Mouse (Mus musculus) midbrain, embryonic 14.5 days (tissue): ENCODE measurements around the gene Fuca2. TPM values are rescaled to one million over a fixed set of nuclear protein-coding genes. Genes with fewer than 3 reads are reported as not detected.
"Not testable (repeated sequence)": the region's sequence is repeated elsewhere in the genome, so short reads cannot be mapped to it uniquely, and the experiment has no call there.

Experiments
- ATAC-seq: fragments of 200-750 bp; cut with Nextera tagmentation; 2 replicates; pipeline ENCODE4 v1.8.0; 2017; ENCODE audit warnings: moderate number of reproducible peaks, moderate library complexity; ENCODE audit not compliant: low FRiP score, low TSS enrichment
- DNase-seq: peaks from one replicate; pipeline ENCODE4 v3.0.0-alpha.2; 2015
- H3K27ac ChIP-seq: fragments of 300-500 bp; sonication (generic); replicated peaks from 2 replicates; pipeline ENCODE4 v1.5.1; 2014; ENCODE audit warnings: mild to moderate bottlenecking, low read depth, low read length, moderate library complexity
- H3K27me3 ChIP-seq: fragments of 300-500 bp; sonication (generic); 2 replicates; pipeline ENCODE4 v1.6.1; 2014; ENCODE audit warnings: low read length, control low read depth, mixed read lengths; ENCODE audit not compliant: control insufficient read depth, insufficient read depth
- H3K36me3 ChIP-seq: fragments of 300-500 bp; sonication (generic); 2 replicates; pipeline ENCODE4 v1.6.1; 2014; ENCODE audit warnings: low read length, control low read depth; ENCODE audit not compliant: control insufficient read depth, insufficient read depth
- H3K4me1 ChIP-seq: fragments of 300-500 bp; sonication (generic); 2 replicates; pipeline ENCODE4 v1.6.1; 2014; ENCODE audit warnings: mild to moderate bottlenecking, antibody characterized with exemption, low read length, control low read depth; ENCODE audit not compliant: control insufficient read depth, insufficient read depth
- H3K4me2 ChIP-seq: fragments of 300-500 bp; sonication (generic); 2 replicates; pipeline ENCODE4 v1.6.1; 2014; ENCODE audit warnings: mild to moderate bottlenecking, low read length, moderate library complexity
- H3K4me3 ChIP-seq: fragments of 300-500 bp; sonication (generic); replicated peaks from 2 replicates; pipeline ENCODE4 v1.5.1; 2014; ENCODE audit warnings: low read depth, low read length
- H3K9ac ChIP-seq: fragments of 300-500 bp; sonication (generic); replicated peaks from 2 replicates; pipeline ENCODE4 v1.6.1; 2014; ENCODE audit warnings: mild to moderate bottlenecking, low read length, moderate library complexity
- H3K9me3 ChIP-seq: fragments of 300-500 bp; sonication (generic); 2 replicates; pipeline ENCODE4 v1.6.1; 2016; ENCODE audit warnings: low read length, control low read depth, mixed read lengths; ENCODE audit not compliant: control insufficient read depth
- WGBS: fragments of 180-500 bp; shearing (Covaris S2); extraction: QIAGEN DNeasy Blood & Tissue Kit; methylation state at CpG from one replicate; pipeline ENCODE4 v1.1.7; 2014; 5-methylcytosine and 5-hydroxymethylcytosine counted together
- polyA plus RNA-seq: library from polyadenylated mRNA; unstranded; fragments of >200 nt; fragmentation: Nextera tagmentation; extraction: Ambion mirVana; gene quantifications from 2 replicates; pipeline ENCODE4 v1.2.1, GENCODE M21; 2014

The Fuca2 gene
- polyA plus RNA-seq, 1 experiment from 2014 or later, result 36.5 TPM

DNA sequence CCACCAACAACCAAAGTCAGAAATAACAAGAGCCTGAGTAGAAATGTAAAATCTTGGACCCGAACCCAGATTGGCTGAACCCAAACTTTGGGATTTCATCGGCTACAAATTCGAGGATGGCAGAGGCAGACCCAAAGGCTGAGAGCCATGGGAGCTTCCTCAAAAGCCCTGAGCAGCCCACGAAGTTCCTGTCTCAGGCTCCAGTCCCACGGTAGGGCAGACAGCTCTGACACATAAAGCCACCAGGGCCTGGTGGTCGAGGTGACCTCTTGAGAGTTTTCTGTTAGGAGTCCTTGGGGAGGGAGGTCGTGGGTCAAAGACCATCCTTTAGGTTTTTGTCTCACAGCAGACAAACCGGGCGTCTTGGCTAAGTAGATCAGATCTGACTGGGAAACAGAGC lies 1.1 kb downstream of the Fuca2 start:
- H3K27ac ChIP-seq, result no peak overlapping the region
- no peaks in the 10 kb centered on the region for H3K27me3 ChIP-seq
- ATAC-seq, result no peak
- DNase-seq, result no peak
- H3K36me3 ChIP-seq, result 0 out of 2 replicates have a peak, but pooled peaks cover 3% of the 10 kb centered on the region
- peak overlapping the region; percentile 66 for H3K4me3 ChIP-seq
- no peaks in the 10 kb centered on the region for H3K9me3 ChIP-seq
- 48% methylated on average over 9 of the region's 9 CpGs for WGBS
- peak overlapping the region; percentile 80 for H3K4me2 ChIP-seq
- H3K9ac ChIP-seq, result peak overlapping the region; percentile 75; the same call in 1 of the 2 replicates
- no peaks in the 10 kb centered on the region for H3K4me1 ChIP-seq

DNA sequence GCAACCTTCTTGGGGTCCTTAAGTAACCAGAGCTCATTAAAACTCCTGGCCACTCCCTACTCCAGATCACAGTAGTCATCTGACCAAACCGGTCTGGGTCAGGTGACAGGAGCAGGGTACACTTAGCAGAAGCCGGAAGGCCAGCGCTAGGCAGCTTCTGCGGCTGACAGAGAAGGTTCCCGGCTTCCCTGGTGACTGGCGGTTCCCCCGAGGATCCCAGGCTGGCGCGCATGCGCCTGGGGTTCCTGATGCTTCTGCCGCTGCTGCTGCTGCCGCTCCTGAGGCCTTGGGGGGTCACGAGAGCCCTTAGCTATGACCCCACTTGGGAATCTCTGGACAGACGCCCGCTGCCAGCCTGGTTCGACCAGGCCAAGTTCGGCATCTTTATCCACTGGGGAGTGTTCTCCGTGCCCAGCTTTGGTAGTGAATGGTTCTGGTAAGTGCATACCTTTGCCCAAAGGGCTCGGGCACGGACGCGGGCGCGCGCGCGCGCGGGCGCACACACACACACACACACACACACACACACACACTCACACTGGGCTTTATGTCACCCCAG lies 1.7 kb downstream of the Fuca2 start:
- Histone ChIP-seq H3K9ac (peak overlapping the region; percentile 75), H3K27me3 (no peaks in the 10 kb centered on the region)
- WGBS, result under 1% methylated on average over 29 of the region's 30 CpGs

DNA sequence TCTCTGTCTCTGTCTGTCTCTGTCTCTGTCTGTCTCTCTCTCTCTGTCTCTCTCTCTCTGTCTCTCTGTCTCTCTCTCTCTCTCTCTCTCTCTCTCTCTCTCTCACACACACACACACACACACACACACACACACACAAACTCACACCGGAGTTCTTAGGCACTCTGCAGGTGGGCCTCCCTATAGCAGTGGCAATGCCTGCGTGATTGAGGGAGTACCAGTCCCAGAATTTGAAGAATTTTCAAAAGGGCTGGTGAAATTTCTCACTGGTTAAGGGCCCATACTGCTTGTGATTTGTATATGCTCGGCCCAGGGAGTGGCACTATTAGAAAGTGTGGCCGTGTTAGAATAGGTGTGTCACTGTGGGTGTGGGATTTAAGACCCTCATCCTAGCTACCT lies 2.2 kb downstream of the Fuca2 start:
- ATAC-seq, H3K27ac ChIP-seq, H3K36me3 ChIP-seq, H3K9me3 ChIP-seq, H3K27me3 ChIP-seq, H3K4me1 ChIP-seq: not testable (repeated sequence)
- Histone ChIP-seq H3K9ac (peak overlapping the region; percentile 75), H3K4me2 (peak overlapping the region; percentile 80), H3K4me3 (peak overlapping the region; percentile 66)
- DNase-seq, result peak; percentile 8
- WGBS, result 52% methylated on average over 4 of the region's 4 CpGs

More for the DNA sequence above, 1.7 kb downstream of the Fuca2 start:
- peak overlapping the region; percentile 66 for H3K4me3 ChIP-seq
- no peaks in the 10 kb centered on the region for H3K9me3 ChIP-seq
- 0 out of 2 replicates have a peak, but pooled peaks cover 3% of the 10 kb centered on the region for H3K36me3 ChIP-seq
- H3K4me1 ChIP-seq, result no peaks in the 10 kb centered on the region
- H3K27ac ChIP-seq, result no peak overlapping the region
- DNase-seq (peak; percentile 92), ATAC-seq (peak; percentile 82)
- H3K4me2 ChIP-seq, result peak overlapping the region; percentile 80

DNA sequence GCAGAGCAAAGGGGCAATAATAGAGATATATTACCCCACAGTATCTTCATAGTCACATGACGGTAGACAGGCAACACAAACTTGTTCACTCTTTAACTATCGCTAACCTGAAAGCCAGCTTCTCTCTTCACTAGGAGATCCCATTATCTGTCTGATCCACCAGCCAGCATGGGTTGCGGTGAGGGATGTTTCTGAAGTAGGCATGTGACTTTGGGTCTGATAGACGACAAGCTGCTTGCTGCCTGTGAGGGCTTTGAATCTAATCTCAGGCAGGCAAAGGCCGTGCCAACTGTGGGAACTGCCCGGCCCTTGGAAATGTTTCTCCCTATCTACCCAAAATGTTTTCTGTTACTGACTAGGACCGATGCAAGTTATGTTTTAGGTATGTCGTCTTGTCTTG lies 3.0 kb downstream of the Fuca2 start:
- no peak for ATAC-seq
- Histone ChIP-seq H3K4me3 (no peak overlapping the region), H3K4me1 (no peaks in the 10 kb centered on the region), H3K36me3 (0 out of 2 replicates have a peak, but pooled peaks cover 3% of the 10 kb centered on the region), H3K27me3 (no peaks in the 10 kb centered on the region), H3K4me2 (no peak overlapping the region; the same call in 1 of the 2 replicates), H3K9ac (no peak overlapping the region), H3K9me3 (no peaks in the 10 kb centered on the region), H3K27ac (no peak overlapping the region)
- DNase-seq, result no peak
- WGBS, result 84% methylated on average over 8 of the region's 8 CpGs

DNA sequence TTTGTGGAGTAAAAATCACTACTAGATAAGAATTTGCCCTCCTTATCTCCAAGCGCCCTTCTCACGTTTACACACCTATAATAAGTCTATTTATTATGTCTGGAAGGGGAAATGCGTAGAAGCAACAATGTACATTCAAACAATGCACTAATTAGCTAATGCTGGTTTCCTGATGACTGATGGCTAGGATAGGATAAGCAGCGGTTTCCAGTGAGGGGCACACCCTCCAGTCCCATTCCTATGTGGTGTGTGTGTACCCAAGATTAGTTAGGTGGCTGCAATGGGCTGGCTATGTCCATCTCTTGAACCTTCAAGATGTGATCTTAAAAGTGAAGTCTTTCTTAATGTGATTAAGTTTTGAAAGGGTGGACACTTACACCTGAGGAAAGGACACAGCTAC lies 22.5 kb downstream of the Fuca2 start:
- H3K9me3 ChIP-seq, result no peaks in the 10 kb centered on the region
- no peak for ATAC-seq
- no peak overlapping the region for H3K9ac ChIP-seq
- peaks cover 5% of the 10 kb centered on the region; the same call in 1 of the 2 replicates for H3K36me3 ChIP-seq
- H3K4me3 ChIP-seq, result no peak overlapping the region
- no peaks in the 10 kb centered on the region for H3K27me3 ChIP-seq
- 91% methylated on average over 4 of the region's 4 CpGs for WGBS
- no peak for DNase-seq
- H3K4me1 ChIP-seq, result no peaks in the 10 kb centered on the region
- H3K27ac ChIP-seq, result no peak overlapping the region
- no peak overlapping the region for H3K4me2 ChIP-seq

DNA sequence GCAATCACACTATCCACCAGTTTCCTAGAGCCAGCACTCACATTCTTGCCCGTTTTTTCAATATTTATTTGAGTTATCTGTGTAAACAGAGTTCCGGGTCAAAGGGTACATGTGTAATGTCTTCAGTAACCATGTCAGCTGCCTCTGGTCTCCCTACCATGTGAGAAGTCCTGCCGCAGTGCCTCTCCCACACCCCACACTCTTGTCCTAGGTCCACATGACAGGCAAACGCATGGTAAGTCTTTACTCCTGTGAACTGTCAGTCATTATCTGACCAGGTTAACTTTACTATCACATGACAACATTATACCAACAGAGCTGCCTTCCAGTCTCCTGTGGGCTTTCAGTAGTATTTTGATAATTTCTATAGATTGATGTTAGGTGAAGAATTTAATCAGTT lies 28.8 kb downstream of the Fuca2 start:
- no peak for DNase-seq
- no peaks in the 10 kb centered on the region for H3K9me3 ChIP-seq
- no peaks in the 10 kb centered on the region for H3K27me3 ChIP-seq
- 89% methylated on average over 4 of the region's 4 CpGs for WGBS
- no peak overlapping the region for H3K4me2 ChIP-seq
- no peak for ATAC-seq
- no peak overlapping the region for H3K9ac ChIP-seq
- H3K4me1 ChIP-seq, result no peaks in the 10 kb centered on the region
- H3K27ac ChIP-seq, result no peak overlapping the region
- peaks cover 46% of the 10 kb centered on the region for H3K36me3 ChIP-seq
- H3K4me3 ChIP-seq, result no peak overlapping the region

DNA sequence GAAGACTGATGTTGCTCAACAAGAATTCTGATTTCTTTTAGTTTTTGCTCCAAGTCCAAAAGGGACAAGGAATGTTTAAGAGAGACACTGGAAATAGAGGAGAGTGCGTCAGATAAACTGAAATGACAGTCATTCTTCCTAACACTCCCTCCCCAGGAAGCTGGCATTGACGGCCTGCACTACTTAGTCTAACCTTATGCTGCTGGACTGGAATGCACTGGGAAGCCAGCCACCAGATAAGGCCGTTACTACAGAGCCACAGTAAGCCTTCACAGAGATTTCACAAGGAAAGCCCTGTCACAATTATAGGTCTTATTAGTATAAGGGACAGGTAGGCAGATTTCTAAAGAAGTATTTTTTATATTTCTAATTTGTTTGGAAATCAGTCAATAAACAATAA lies 35.4 kb downstream of the Fuca2 start:
- Histone ChIP-seq H3K9me3 (no peaks in the 10 kb centered on the region), H3K9ac (no peak overlapping the region), H3K27ac (no peak overlapping the region), H3K4me2 (no peak overlapping the region), H3K4me3 (no peak overlapping the region), H3K36me3 (peaks cover 54% of the 10 kb centered on the region), H3K27me3 (no peaks in the 10 kb centered on the region), H3K4me1 (no peaks in the 10 kb centered on the region)
- ATAC-seq (no peak), DNase-seq (no peak)
- 90% methylated on average over 3 of the region's 3 CpGs for WGBS

DNA sequence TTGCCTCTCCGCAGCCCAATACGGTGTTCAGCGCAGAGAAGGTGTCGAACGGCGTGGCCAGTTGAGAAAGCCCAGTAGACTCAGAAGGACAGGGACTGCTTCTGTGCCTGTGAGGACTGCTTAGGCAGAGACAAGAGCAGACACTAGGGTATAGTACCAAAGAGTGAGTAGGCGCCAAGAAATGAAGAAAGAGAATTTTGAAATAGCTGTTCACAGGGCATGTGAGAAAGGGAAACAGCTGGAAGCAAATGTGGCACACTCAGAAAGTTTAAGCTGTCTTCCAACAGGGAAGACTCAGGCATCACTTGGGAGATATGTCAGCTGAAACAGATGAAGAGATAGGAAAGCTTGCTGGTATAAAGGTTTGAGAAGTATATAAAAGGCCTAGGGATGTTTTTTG lies 37.4 kb downstream of the Fuca2 start:
- no peak overlapping the region for H3K9ac ChIP-seq
- H3K27ac ChIP-seq, result no peak overlapping the region
- peaks cover 50% of the 10 kb centered on the region for H3K36me3 ChIP-seq
- H3K27me3 ChIP-seq, result no peaks in the 10 kb centered on the region
- H3K4me1 ChIP-seq, result no peaks in the 10 kb centered on the region
- H3K9me3 ChIP-seq, result no peaks in the 10 kb centered on the region
- no peak for ATAC-seq
- no peak overlapping the region for H3K4me3 ChIP-seq
- DNase-seq, result no peak
- WGBS, result 98% methylated on average over 7 of the region's 7 CpGs
- no peak overlapping the region for H3K4me2 ChIP-seq

DNA sequence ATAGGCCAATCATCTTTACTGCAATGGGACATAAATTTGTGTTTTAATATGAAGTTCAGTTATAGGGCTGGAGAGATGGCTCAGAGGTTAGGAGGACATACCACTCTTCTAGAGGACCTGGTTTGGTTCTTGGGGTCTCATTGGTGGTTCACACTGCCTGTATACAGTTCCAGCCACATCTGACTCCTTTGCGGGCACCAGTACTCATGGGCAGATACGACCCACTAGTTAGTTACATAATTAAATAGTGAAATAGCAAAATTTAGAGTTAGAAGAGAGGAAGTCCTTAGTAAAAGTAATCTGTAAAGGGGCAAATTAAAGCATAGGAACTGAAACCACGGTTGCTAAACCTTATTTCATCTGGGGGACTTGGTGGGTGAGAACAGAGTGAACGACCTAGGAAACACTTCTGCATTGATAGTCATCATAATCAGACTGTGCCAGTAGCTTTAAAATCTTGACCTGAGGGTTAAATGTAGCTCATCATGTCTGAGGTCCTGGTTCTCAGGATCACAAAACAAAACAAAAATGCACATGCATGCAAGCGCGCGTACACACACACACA lies 40.5 kb downstream of the Fuca2 start:
- no peak overlapping the region for H3K9ac ChIP-seq
- no peak overlapping the region for H3K4me3 ChIP-seq
- WGBS, result 93% methylated on average over 7 of the region's 7 CpGs
- peaks cover 43% of the 10 kb centered on the region for H3K36me3 ChIP-seq
- no peaks in the 10 kb centered on the region for H3K4me1 ChIP-seq
- DNase-seq (no peak), ATAC-seq (no peak)
- no peak overlapping the region for H3K4me2 ChIP-seq
- no peaks in the 10 kb centered on the region for H3K27me3 ChIP-seq
- H3K9me3 ChIP-seq, result no peaks in the 10 kb centered on the region
- no peak overlapping the region for H3K27ac ChIP-seq
